Mouse (Mus musculus) embryonic stem cell, embryonic (primary cell): ENCODE measurements around the gene Mrpl36.

ENCODE experiments used
- CTCF ChIA-PET, 4 experiments: fragments of 300-600 bp in 2 of 4; fragments of 350-600 bp in 2 of 4; sonication (Branson Sonifier 250); formaldehyde crosslinking; loops; one replicate each; lab custom pipeline; 2022; ENCODE audit warnings: inconsistent platforms in 2 of 4; lab: Charles Lee
- POLR2A ChIA-PET, 4 experiments: fragments of 300-600 bp in 2 of 4; fragments of 350-600 bp in 2 of 4; sonication (Branson Sonifier 250); formaldehyde crosslinking; loops; one replicate each; lab custom pipeline; 2022; ENCODE audit warnings: antibody characterized with exemption in 4 of 4, inconsistent platforms in 1 of 4; lab: Charles Lee

Gene Mrpl36

GRCm38 (mm10) chr13:73327827-73328698, at the start of gene Mrpl36, which contains the start of gene Ndufs6:
TSS of gene Mrpl36 (plus strand) at chr13:73328513.
TSS of gene Ndufs6 (minus strand) at chr13:73328542.
- ChIA-PET POLR2A (interaction anchor here (0.6 to 11.6 kb wide), 24 partner anchors 9 to 101 kb away, joined by 3 to 221 read pairs (median 4); no protein-coding TSS in a partner anchor), CTCF (interaction anchor here (0.6 to 2.1 kb wide), 6 partner anchors 17 to 491 kb away, joined by 3 to 15 read pairs (median 4); no protein-coding TSS in a partner anchor)

- ChIA-PET CTCF (interaction anchor here in 2 of 4 experiments (0.5 to 0.7 kb wide), 2 partner anchors 24 to 172 kb away, joined by 3 to 4 read pairs; no protein-coding TSS in a partner anchor), POLR2A (no interaction called here)
Measured at GRCm38 (mm10) chr13:73279196-73279595, 49.1 kb upstream of the Mrpl36 start.

- CTCF ChIA-PET = interaction anchor here in 2 of 4 experiments (0.6 to 1.3 kb wide), 2 partner anchors 23 to 123 kb away, joined by 3 read pairs; no protein-coding TSS in a partner anchor
- POLR2A ChIA-PET = interaction anchor here in 1 of 4 experiments (0.6 kb wide), 1 partner anchor 16 kb away, joined by 4 read pairs; no protein-coding TSS in a partner anchor
Measured at GRCm38 (mm10) chr13:73282407-73282806, 45.9 kb upstream of the Mrpl36 start.

GRCm38 (mm10) chr13:73283534-73283933, 44.8 kb upstream of the Mrpl36 start:
- ChIA-PET POLR2A (interaction anchor here in 1 of 4 experiments (0.6 kb wide), 1 partner anchor 18 kb away, joined by 4 read pairs; no protein-coding TSS in a partner anchor), CTCF (interaction anchor here in 1 of 4 experiments (1.3 kb wide), 1 partner anchor 124 kb away, joined by 3 read pairs; no protein-coding TSS in a partner anchor)

GRCm38 (mm10) chr13:73290206-73290605, 38.1 kb upstream of the Mrpl36 start:
- POLR2A ChIA-PET = interaction anchor here in 2 of 4 experiments (1.0 to 1.7 kb wide), 2 partner anchors 25 to 39 kb away, joined by 3 read pairs; partner anchors contain the start of genes Mrpl36 (in 1 of the 2) and Ndufs6 (in 1 of the 2)

GRCm38 (mm10) chr13:73291102-73291501, 37.2 kb upstream of the Mrpl36 start:
- POLR2A ChIA-PET = interaction anchor here in 1 of 4 experiments (0.6 kb wide), 1 partner anchor 37 kb away, joined by 4 read pairs; no protein-coding TSS in a partner anchor
- CTCF ChIA-PET = interaction anchor here in 1 of 4 experiments (1.1 kb wide), 1 partner anchor 37 kb away, joined by 3 read pairs; no protein-coding TSS in a partner anchor

More at GRCm38 (mm10) chr13:73290206-73290605, 38.1 kb upstream of the Mrpl36 start:
- CTCF ChIA-PET = interaction anchor here in 3 of 4 experiments (0.6 to 2.5 kb wide), 5 partner anchors 14 to 649 kb away, joined by 3 to 11 read pairs (median 3); no protein-coding TSS in a partner anchor

- ChIA-PET CTCF (no interaction called here), POLR2A (no interaction called here)
Measured at GRCm38 (mm10) chr13:73298717-73299116, 29.6 kb upstream of the Mrpl36 start.

- ChIA-PET CTCF (no interaction called here), POLR2A (no interaction called here)
Measured at GRCm38 (mm10) chr13:73299322-73299721, 29.0 kb upstream of the Mrpl36 start.

GRCm38 (mm10) chr13:73304729-73305128, 23.6 kb upstream of the Mrpl36 start:
- ChIA-PET CTCF (no interaction called here), POLR2A (no interaction called here)

- ChIA-PET POLR2A (interaction anchor here in 3 of 4 experiments (0.9 to 2.1 kb wide), 8 partner anchors 9 to 43 kb away, joined by 3 to 7 read pairs (median 4); partner anchors contain the start of genes Mrpl36 (in 2 of the 3) and Ndufs6 (in 2 of the 3)), CTCF (interaction anchor here (0.5 to 1.8 kb wide), 5 partner anchors 24 to 284 kb away, joined by 3 to 9 read pairs (median 5); no protein-coding TSS in a partner anchor)
Measured at GRCm38 (mm10) chr13:73305398-73306084, 22.8 kb upstream of the Mrpl36 start.

- ChIA-PET POLR2A (interaction anchor here in 3 of 4 experiments (0.9 to 2.1 kb wide), 10 partner anchors 10 to 44 kb away, joined by 3 to 7 read pairs (median 4); partner anchors contain the start of genes Mrpl36 (in 3 of the 3) and Ndufs6 (in 3 of the 3)), CTCF (interaction anchor here in 3 of 4 experiments (0.6 to 1.8 kb wide), 5 partner anchors 32 to 151 kb away, joined by 3 to 9 read pairs (median 5); no protein-coding TSS in a partner anchor)
Measured at GRCm38 (mm10) chr13:73306085-73306410, 22.3 kb upstream of the Mrpl36 start.

- POLR2A ChIA-PET = interaction anchor here in 3 of 4 experiments (0.6 to 2.1 kb wide), 9 partner anchors 10 to 209 kb away, joined by 3 to 7 read pairs (median 4); partner anchors contain the start of genes Mrpl36 (in 3 of the 3) and Ndufs6 (in 3 of the 3)
- CTCF ChIA-PET = interaction anchor here in 2 of 4 experiments (0.7 to 1.8 kb wide), 4 partner anchors 18 to 146 kb away, joined by 3 to 9 read pairs (median 4); no protein-coding TSS in a partner anchor
Measured at GRCm38 (mm10) chr13:73306430-73306829, 21.9 kb upstream of the Mrpl36 start.

- CTCF ChIA-PET = interaction anchor here (0.5 to 3.2 kb wide), 49 partner anchors 7 to 614 kb away, joined by 3 to 32 read pairs (median 4); partner anchors contain the start of genes Mrpl36 (in 3 of the 4) and Ndufs6 (in 3 of the 4)
- POLR2A ChIA-PET = interaction anchor here (0.5 to 3.4 kb wide), 12 partner anchors 10 to 682 kb away, joined by 3 to 12 read pairs (median 4); partner anchors contain the start of genes Irx2 (in 1 of the 4), Mrpl36 (in 1 of the 4) and Ndufs6 (in 1 of the 4)
Measured at GRCm38 (mm10) chr13:73310183-73310929, 18.0 kb upstream of the Mrpl36 start.

GRCm38 (mm10) chr13:73320048-73320447, 8.3 kb upstream of the Mrpl36 start:
- CTCF ChIA-PET = interaction anchor here in 2 of 4 experiments (1.0 to 1.8 kb wide), 2 partner anchors 9 to 160 kb away, joined by 3 to 9 read pairs; no protein-coding TSS in a partner anchor
- POLR2A ChIA-PET = interaction anchor here in 1 of 4 experiments (0.9 to 1.3 kb wide), 2 partner anchors 11 to 38 kb away, joined by 3 read pairs; no protein-coding TSS in a partner anchor

GRCm38 (mm10) chr13:73322626-73323025, 5.7 kb upstream of the Mrpl36 start:
- ChIA-PET POLR2A (interaction anchor here in 1 of 4 experiments (1.9 kb wide), 1 partner anchor 8 kb away, joined by 5 read pairs; no protein-coding TSS in a partner anchor), CTCF (interaction anchor here in 2 of 4 experiments (1.4 kb wide), 2 partner anchors 12 kb away, joined by 3 to 4 read pairs; no protein-coding TSS in a partner anchor)

GRCm38 (mm10) chr13:73323406-73323805, 4.9 kb upstream of the Mrpl36 start:
- ChIA-PET CTCF (interaction anchor here in 1 of 4 experiments (1.4 kb wide), 1 partner anchor 13 kb away, joined by 3 read pairs; no protein-coding TSS in a partner anchor), POLR2A (interaction anchor here in 1 of 4 experiments (1.0 to 1.9 kb wide), 4 partner anchors 9 to 23 kb away, joined by 3 to 6 read pairs (median 4); no protein-coding TSS in a partner anchor)
